Mouse (Mus musculus) kidney, embryonic 14.5 days (tissue): ENCODE measurements around the gene Fxyd2. TPM values are rescaled to one million over a fixed set of nuclear protein-coding genes. Genes with fewer than 3 reads are reported as not detected.

Experiments used
- polyA plus RNA-seq: library from polyadenylated mRNA; unstranded; fragments of >200 nt; fragmentation: Nextera tagmentation; extraction: Ambion mirVana; gene quantifications from 2 replicates; pipeline ENCODE4 v1.2.1, GENCODE M21; 2014

The Fxyd2 gene
- polyA plus RNA-seq, 1 experiment from 2014 or later: 153 TPM

Other genes with a start within 250 kb of the Fxyd2 start
- gene BC049352, start 217.7 kb upstream of the Fxyd2 start, polyA plus RNA-seq: not detected in 2 replicates
- gene Tmprss4, start 195.6 kb upstream of the Fxyd2 start, polyA plus RNA-seq: 0.26 and 1.1 TPM in 2 replicates
- 0.31 and 0.97 TPM in 2 replicates for gene Il10ra, start 130.5 kb upstream of the Fxyd2 start, polyA plus RNA-seq
- gene Tmprss13, start 80.6 kb upstream of the Fxyd2 start, polyA plus RNA-seq: 0.06 and 0.08 TPM in 2 replicates
- 139 and 156 TPM in 2 replicates for gene Fxyd6, start 29.5 kb upstream of the Fxyd2 start, polyA plus RNA-seq
- 0.14 and 0.23 TPM in 2 replicates for gene Dscaml1, start 27.0 kb downstream of the Fxyd2 start, polyA plus RNA-seq